Mouse (Mus musculus) cerebellum, postnatal 10 days (tissue): Measurements from ENCODE around the gene Plch2.

Source experiments
- DNase-seq, 2 experiments: peaks; one replicate each; pipeline ENCODE4 v3.0.0; 2021; ENCODE audit warnings: mixed read lengths in 2 of 2

Plch2 gene

DNA sequence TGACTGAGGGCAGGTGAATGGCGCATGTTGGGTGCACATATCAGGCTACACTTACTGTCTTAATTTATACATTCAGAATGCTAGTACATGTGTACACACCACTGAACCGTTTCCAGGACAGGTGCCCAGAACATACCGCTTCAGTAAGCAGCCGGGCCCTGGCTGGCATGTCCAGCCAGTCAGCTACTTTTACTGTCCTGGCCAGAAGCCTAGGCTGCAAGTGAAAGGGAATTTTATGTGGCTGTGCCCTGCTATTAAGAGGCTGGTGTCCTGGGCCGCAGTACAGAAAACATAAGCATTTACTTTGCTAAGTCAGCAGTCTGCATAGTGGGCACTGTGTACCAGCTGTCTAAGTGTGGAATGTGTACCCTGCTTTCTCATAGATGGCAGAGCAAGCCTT, 14.3 kb upstream of the Plch2 start:
- DNase-seq, result peak in 1 of 2 experiments; percentile 19

DNA sequence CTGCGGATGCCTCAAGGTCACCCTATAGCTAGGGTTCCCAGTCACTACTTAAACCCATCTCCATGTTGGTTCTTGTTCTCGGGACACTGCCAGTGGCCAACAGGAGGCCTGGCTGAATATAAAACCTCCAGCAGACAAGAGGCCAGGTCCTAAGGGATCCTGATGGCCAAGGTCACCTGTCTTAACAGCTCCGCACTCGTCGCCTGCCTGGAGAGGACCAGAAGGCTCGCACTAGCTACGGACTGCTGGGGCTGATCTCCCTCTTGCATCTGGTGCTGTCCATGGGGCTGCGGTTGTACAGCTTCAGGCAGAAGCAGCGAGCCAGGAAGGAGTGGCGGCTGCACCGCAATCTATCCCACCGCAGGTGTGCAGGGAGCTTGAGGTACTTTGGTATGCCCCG, 13.6 kb upstream of the Plch2 start:
- no peak for DNase-seq

- peak; percentile 44 to 52 for DNase-seq
These were observed 12.6 kb upstream of the Plch2 start for GRCm38 (mm10) chr4:155069191-155069590.

- no peak for DNase-seq
These were observed 11.9 kb upstream of the Plch2 start for GRCm38 (mm10) chr4:155068357-155068972.

- DNase-seq, result peak; percentile 98 to 99
These were observed 10.4 kb upstream of the Plch2 start, which contains the start of gene Pex10 for GRCm38 (mm10) chr4:155066834-155067522. Pex10 (plus strand) TSS chr4:155067016.

DNA sequence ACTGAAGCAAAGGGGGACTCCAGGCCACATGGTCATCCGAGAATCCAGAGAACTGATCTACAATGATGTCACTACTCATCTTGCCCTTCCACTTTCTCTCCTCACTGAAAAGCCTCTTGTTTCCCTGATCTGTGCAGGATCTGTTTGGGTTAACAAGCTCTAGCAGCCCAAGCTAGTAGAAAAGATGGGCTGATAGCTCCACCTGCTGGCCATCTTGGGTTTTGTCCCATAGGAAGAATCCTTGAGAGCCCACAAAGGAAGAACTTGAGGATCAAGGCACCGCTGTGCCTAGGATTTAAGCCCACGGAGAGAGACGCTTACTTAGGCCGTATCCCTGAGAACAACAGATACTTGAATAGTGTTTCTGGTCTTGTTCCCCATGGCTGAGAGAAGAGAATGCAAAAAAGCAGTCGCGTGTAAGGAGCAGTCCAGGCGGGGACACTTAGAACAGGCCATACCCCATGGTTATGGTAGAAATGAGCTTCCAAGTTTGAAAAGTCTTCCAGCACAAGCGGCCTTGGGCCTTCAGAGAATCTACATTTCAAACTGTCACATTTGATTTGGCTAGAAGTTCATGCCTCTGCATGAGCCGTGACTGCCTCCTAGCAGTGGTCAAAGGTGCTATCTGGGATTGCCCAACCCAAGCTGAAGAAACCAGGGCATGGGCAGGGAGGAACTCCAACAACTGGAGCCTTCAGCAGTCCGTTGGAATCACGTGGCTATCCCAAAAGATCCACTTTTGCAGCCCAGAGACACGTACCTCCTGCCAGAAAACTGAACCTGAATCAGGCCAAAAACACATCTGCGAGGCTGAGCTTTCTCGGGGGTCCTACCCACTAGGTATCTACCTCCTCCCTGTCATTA, 9.6 kb upstream of the Plch2 start:
- DNase-seq, result peak; percentile 94 to 96

DNA sequence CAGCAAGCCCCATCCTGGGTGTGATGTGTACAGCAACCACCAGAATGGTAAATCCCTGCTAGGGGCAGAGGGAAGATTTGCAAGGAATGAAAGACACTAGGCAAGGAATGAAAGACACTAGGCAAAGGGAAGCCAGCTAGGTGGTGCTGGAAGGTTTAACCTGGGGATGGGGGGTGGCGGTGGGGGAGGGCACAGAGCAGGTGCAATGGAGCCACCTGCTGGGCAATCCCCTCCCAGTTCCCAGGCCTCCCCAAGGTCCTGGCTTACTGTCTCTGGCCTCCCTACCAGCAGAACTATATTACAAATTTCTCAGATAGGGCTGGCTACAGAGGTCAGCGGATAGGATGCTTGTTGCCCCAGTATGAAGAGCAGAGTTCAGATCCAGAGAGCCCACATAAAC, 7.9 kb upstream of the Plch2 start:
- no peak for DNase-seq

DNA sequence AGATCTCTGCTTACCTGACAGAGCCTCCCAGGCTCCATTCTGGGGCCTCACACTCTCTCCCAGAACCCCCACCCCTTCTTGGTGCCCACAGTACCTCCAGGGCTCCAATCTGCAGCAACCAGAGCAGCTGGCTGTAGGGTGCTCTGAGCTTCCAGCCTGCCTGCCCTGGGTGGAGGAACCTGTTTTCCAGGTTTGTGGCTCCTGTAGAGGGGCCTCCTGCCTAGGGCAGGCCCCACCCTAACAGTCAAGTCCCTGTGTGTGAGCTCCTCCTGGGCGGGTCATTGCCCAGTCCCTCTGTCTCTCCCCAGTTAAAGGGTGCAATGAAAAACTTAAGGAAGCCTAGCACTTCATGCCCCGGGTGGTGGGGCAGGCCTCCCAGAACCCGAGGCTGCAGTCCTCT, 7.3 kb upstream of the Plch2 start:
- DNase-seq, result no peak

DNA sequence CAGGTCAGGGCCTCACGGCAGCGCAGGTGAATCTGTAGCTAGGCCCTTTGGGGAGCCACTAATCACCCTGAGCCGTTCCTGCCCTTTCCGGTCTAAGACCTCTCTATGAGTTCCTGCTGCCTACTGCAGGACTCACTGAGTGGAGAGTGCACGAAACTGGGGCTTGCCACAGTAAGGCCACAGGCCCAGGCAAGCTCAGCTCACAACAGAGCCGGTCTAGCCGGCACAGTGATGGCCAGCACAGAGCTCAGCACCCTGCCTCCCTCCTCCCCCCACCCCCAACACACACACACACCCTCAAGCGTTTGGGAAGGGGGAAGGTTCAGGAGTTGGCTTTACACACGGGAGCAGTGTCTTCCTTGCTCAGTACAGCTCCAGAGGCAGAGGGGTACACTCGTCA, 1.7 kb upstream of the Plch2 start:
- no peak for DNase-seq

DNA sequence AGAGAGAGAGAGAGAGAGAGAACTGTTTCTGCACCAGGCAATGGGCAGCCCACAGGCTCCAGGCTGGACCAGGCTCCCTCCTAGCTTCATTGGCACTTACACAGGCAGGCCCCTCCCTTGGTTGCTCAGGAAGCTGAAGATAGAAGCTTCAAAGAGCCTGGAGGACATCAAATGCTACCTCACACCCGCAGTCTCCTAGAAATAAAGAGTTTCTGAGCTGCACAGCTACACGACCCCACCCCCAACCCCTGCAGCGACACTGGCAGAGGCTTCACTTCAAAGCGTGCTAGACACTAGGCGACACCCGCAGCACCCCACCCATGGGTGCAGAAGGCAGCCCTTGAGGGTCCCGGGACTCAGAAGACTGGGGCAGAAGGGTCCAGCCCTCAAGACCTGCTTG, 6.5 kb downstream of the Plch2 start:
- DNase-seq, result no peak

DNA sequence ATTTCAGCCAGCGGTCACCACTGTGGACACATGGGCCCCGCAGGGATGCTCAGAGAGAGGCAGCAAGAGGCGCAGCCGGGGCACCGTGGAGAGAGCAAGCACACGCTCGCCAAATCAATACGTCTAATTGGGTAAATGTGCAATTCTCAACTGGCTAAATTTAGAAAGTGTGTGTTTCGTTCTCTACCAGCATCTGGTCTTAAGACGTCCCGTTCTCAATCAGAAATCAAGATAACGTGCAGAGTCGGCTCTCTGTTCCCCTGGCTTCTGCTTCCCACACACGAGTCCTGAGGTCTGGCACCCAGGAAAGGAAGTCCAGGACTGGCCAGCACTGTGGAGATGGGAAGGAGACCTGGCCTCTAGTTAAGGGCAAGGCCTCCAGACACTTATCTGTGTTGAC, 9.9 kb downstream of the Plch2 start:
- no peak for DNase-seq

DNA sequence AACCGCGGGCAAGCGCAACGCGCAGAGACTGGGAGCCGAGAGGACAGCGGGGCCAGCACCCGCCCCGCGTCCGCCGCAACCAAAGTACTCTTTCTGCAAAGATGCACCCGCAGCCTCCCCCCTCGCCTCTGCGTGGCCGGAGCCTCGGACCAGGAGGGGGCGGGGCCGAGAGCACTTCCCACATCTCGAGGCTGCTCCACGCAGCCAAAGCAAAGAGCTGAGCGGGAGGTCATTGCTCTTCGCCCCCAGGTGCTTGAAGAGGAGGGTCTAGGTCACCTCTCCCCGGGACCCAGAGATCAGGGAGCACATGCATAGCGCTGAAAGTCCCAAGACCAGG, 13.3 kb downstream of the Plch2 start:
- peak in 1 of 2 experiments; percentile 63 for DNase-seq

GRCm38 (mm10) chr4:155042606-155043288, 13.8 kb downstream of the Plch2 start:
- DNase-seq, result peak; percentile 48 to 54

DNA sequence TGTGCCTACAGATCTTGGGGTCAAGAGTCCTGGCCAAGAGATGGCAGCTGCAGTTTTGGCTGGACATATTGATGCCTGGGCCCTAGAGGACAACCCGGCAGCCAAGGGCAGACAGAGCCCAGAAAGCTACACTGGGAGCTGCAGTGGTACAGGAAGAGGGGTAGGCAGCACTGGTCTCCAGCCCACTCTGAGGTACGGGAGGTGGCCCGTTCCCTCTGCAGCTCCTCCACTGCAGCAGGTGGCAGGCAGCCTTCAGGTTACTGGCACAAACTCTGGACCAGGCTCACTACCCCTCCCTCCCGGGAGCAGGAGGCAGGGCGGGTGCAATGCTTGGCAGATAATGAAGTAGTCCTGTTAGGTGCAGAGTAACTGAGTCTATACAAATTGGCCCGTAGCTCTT, 15.9 kb downstream of the Plch2 start:
- DNase-seq, result peak; percentile 56 to 63

DNA sequence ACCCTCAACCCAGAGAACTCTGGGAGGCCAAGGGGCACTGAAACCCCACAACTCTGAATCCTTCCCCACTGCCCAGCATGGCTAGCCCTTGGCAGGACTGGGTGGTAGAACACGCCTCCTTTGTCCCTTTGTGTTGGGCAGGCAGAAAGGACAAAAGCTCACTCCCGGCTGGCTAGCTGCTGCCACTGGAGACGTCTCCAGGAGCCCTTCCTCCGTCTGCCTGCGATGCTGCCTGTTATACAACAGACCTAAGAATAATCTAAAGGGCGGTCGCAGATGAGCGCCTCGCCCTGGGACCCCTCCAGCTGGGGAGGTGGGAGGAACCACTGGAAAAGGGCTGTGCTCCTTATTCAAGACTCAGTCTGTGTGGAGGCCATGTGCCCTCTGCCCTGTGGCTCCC, 16.4 kb downstream of the Plch2 start:
- no peak for DNase-seq

- DNase-seq, result peak; percentile 71 to 73
These were observed 21.8 kb downstream of the Plch2 start for GRCm38 (mm10) chr4:155034787-155035186.

- DNase-seq, result peak; percentile 58 to 59
These were observed 22.4 kb downstream of the Plch2 start for GRCm38 (mm10) chr4:155034202-155034601.

GRCm38 (mm10) chr4:155033115-155033514, 23.5 kb downstream of the Plch2 start:
- DNase-seq, result peak in 1 of 2 experiments; percentile 45

DNA sequence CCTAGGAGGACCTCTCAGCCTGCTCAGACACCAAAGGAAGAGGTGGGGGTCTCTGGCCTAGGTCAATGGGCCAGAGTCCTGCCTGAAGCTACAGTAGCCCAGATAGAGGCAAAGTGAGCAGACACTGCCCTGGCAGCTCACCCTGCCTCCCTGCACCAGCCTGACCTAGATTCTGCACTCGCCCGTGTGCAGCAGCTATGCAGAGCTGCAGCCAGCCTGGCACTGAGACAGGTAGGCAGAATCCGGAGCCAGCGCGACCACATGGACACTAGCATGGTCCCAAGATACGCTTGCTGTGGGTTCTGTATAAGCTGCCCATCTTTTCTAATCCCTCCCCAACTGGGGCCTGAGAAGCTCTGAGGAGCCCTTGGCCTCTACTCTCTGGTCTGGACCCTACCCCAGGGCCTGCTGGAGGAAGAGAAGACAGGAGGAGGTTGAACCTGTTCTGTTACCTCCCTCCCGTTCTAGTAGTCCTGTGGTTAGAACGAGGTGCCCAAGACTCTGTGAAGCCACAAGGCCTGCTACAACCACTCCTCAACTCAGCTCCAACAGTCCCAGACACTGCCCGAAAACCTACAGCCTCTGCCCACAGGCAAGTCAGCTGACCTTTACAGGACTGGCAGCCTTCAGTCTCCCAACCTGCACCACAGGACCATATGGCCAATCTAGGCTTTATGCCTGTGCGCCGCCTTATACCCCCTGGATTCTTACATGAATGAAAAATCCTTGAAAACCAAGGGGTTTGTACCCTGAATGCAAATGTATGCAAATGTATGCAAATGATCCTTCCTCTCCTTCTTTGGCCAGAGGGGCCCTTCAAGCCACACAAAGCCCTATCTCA, 32.2 kb downstream of the Plch2 start:
- peak; percentile 92 to 94 for DNase-seq

- DNase-seq, result peak; percentile 45 to 52
These were observed 34.2 kb downstream of the Plch2 start for GRCm38 (mm10) chr4:155022228-155022855.

DNA sequence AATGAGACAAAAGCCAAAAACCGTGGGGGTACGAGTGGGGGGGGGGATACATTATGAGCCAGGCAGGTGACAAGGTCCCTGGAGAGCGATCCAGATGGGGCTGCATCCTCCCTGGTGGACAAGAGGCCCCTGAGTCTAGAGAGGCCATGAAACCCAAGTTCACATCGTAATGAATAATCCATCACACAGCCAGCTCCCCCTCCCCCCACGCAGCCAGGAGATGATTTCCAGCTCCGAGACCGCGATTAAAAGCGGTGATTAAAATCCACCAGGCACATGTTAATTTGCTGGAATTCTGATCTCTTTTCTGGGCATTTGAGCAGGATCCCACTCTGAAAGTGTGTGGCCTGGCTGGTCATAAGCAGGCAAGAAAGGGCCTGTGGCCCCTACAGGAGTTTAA, 35.8 kb downstream of the Plch2 start:
- DNase-seq, result peak in 1 of 2 experiments; percentile 55

DNA sequence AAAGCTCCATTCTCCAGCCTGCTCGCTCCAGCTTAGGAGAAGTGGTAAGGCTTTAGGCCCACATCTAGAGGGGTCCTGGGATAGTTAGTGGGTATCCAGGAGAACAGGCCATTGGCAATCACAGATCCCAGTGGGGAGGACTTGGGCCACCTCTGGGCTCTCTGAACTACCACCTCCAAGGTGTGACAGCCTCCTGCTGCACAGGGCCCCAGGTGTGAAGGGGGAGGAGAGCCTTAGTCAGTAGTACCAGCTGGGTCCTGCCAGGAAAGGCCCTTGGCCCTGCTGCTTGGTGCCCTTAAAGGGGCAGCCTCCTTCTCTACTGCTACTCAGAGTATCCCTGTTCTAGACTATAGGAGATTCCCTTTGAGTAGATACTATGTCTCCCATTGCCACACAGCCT, 36.4 kb downstream of the Plch2 start:
- DNase-seq, result peak; percentile 39 to 40
